Mouse (Mus musculus): ENCODE measurements around the gene Olfr738. TPM values are rescaled to one million over a fixed set of nuclear protein-coding genes. Genes with fewer than 3 reads are reported as not detected.

Olfr738 gene
- polyA plus RNA-seq (2021), result not detected

DNA sequence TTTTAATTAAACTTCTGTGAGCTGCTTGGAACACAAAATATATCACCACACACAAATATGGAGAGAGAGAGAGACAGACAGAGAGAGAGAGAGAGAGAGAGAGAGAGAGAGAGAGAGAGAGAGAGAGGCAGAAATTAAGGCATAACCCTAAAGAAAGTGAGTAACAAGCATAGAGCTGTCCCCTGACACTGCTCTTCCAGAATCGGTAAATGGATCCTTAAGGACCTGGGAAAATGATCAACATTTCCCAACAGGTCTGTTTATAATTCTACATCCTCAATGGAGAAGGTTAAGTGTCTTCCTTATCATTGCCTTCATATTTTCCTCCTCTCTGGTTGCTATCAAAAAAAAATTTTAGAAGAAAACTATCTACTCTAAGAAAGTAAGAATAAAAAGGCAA lies at the start of gene Olfr738:
Gene Olfr738 (plus strand): TSS at position 301 of the 400 bp plus-strand sequence.
- ChIA-PET POLR2A (no interaction called here), CTCF (no interaction called here)
- in situ Hi-C loops (cut with MboI; ENCODE audit: low pct_unique_long_range_greater_than_20kb), result no loop called here
- no peak for TF ChIP-seq CTCF (IDR thresholded peaks at IDR 0.05)
- ATAC-seq (no peak), DNase-seq (ENCODE audit: low read depth, low spot score) (no peak)
- H3K27me3 ChIP-seq, result no peaks in the 10 kb centered on the region

DNA sequence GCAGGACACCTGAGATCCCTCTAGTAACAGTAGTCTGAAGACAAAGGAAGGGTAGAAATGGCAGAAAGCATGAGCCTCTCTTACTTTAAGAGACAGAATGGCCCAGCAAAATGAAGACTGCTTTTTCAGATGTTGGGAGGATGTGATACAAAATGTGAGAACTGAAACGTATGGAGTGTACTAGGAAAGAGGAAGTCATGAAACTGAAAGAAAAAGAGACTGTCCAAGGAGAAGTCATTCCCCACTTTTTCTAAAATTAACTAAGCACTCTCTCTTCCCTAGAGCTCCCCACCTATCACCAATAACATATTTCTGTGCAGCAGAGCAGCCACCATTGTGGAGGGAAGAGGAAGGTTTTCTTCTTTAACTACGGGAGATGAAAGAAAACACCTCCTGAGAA lies 49.8 kb upstream of the Olfr738 start, which contains the start of gene Tlr11:
Gene Tlr11 (plus strand): TSS at position 322 of the 400 bp plus-strand sequence.
- no peak for TF ChIP-seq CTCF (IDR thresholded peaks at IDR 0.05)
- ChIA-PET CTCF (no interaction called here), POLR2A (no interaction called here)

DNA sequence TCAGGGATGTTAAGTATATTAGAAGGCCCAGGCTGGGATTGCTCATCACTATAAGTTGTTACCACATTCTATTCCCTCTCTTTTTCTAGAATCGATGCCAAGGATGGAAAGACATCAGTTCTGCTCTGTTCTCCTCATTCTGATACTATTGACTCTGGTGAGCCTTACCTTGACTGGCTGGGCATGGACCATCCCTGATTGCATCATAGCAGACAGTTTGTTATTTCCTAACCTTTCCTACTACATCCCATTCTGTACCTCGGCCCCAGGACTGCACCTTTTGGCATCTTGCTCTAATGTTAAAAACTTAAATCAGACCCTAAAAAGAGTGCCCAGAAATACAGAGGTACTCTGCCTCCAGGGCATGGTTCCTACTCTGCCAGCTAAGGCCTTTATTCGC lies 46.9 kb upstream of the Olfr738 start:
- in situ Hi-C loops (cut with MboI; ENCODE audit: low pct_unique_long_range_greater_than_20kb), result no loop called here
- POLR2A ChIA-PET, result no interaction called here
- no peaks in the 10 kb centered on the region for H3K27me3 ChIP-seq
- no peak for DNase-seq (ENCODE audit: low read depth, low spot score)
- no peak for ATAC-seq
- no peak for TF ChIP-seq CTCF (IDR thresholded peaks at IDR 0.05)
- CTCF ChIA-PET, result no interaction called here

More for the DNA sequence above, 49.8 kb upstream of the Olfr738 start, which contains the start of gene Tlr11:
- in situ Hi-C loops (cut with MboI; ENCODE audit: low pct_unique_long_range_greater_than_20kb), result no loop called here
- ATAC-seq, result no peak
- no peak for DNase-seq (ENCODE audit: low read depth, low spot score)
- no peaks in the 10 kb centered on the region for H3K27me3 ChIP-seq

DNA sequence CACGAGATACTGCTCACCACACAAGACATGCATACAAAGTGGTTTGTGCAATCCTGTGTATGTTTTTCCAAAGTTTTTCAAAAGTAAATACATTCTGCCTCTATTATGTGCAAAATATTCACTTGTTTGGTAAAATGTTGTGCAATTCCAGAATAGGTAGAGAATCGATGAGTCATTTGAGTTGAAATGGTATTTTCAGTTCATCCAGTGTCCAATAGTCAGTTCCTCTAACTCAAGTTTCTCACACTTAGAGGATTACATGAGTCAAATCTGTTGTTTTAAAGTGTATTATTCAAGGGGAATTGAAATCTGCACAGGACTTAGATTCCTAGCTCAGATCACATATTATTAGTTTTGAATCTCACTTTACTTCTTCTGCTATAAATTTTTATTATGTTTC lies 43.8 kb upstream of the Olfr738 start:
- TF ChIP-seq CTCF (IDR thresholded peaks at IDR 0.05), result no peak
- ChIA-PET CTCF (no interaction called here), POLR2A (no interaction called here)
- in situ Hi-C loops (cut with MboI; ENCODE audit: low pct_unique_long_range_greater_than_20kb), result no loop called here
- ATAC-seq (no peak), DNase-seq (ENCODE audit: low read depth, low spot score) (no peak)
- H3K27me3 ChIP-seq, result no peaks in the 10 kb centered on the region

DNA sequence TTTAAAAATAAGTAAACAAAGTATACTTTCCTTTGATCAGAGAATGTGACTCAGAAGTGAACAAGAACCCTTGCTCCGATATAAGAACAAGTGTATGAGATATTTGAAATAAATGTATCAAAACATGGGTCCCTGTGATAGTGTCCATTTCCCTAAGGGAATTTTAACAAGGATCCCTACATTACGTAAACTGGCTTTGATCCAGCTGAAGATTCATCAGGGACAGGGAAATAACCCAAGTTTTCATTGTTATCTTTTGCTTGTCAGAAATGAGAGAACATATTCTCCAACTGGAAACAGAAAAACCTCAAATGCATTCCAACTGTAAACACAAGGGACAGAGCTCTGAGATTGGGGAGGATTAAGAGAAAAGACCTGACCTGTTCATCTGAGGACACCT lies 26.5 kb upstream of the Olfr738 start, which contains the start of gene Olfr736:
Gene Olfr736 (plus strand): TSS at position 301 of the 400 bp plus-strand sequence.
- ChIA-PET POLR2A (no interaction called here), CTCF (no interaction called here)
- in situ Hi-C loops (cut with MboI; ENCODE audit: low pct_unique_long_range_greater_than_20kb), result no loop called here
- ATAC-seq (no peak), DNase-seq (ENCODE audit: low read depth, low spot score) (no peak)
- TF ChIP-seq CTCF (IDR thresholded peaks at IDR 0.05), result no peak
- no peaks in the 10 kb centered on the region for H3K27me3 ChIP-seq

DNA sequence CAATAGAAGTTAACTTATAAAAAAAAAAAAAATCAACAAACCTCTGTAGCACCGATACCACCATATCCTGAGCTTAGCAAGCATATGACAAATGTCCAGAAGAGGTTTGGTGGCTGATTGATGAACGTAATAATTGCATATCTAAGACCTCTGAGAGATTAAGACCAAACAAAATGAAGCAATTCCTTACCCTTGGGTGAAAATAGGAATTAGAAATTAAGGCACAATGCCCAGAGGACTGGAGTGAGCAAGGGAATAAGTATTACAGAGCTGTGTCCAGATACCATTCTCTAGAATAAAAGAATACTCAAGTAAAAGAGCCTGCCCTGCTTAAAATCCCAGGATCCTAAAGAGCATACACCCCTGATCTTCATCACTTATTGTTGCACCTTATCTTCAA lies 11.0 kb downstream of the Olfr738 start, which contains the start of gene Olfr739:
Gene Olfr739 (plus strand): TSS at position 301 of the 400 bp plus-strand sequence.
- TF ChIP-seq CTCF (IDR thresholded peaks at IDR 0.05), result no peak
- DNase-seq (ENCODE audit: low read depth, low spot score), result no peak
- in situ Hi-C loops (cut with MboI; ENCODE audit: low pct_unique_long_range_greater_than_20kb), result no loop called here
- no peaks in the 10 kb centered on the region for H3K27me3 ChIP-seq
- ChIA-PET POLR2A (no interaction called here), CTCF (no interaction called here)
- ATAC-seq, result no peak

DNA sequence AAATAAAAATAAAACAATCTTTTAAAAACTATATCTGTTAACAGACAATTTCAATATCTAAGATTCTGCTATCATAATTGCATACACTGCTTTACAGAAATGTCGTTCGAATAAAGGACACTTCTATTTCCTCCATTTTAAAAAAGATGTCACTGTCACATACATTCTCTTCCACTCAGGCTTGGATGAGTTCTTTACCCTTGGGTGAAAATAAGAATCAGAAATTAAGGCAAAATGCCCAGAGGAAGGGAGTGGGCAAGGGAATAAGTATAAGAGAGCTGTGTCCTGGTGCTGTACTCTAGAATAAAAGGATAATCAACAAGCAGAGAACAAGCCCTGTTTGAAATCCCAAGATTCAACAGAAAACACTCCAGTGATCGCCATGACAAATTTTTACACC lies 37.9 kb downstream of the Olfr738 start, which contains the start of gene Olfr740:
Gene Olfr740 (plus strand): TSS at position 301 of the 400 bp plus-strand sequence.
- DNase-seq (ENCODE audit: low read depth, low spot score) (no peak), ATAC-seq (no peak)
- CTCF ChIA-PET, result no interaction called here
- in situ Hi-C loops (cut with MboI; ENCODE audit: low pct_unique_long_range_greater_than_20kb), result no loop called here
- no peaks in the 10 kb centered on the region for H3K27me3 ChIP-seq
- POLR2A ChIA-PET, result no interaction called here
- TF ChIP-seq CTCF (IDR thresholded peaks at IDR 0.05), result no peak

Other genes starting within 250 kb of the Olfr738 start
- not detected for gene Olfr730, start 219.4 kb upstream of the Olfr738 start, polyA plus RNA-seq (2021)
- gene Olfr731, start 165.7 kb upstream of the Olfr738 start, polyA plus RNA-seq (2021), result not detected
- not detected for gene Olfr732, start 123.4 kb upstream of the Olfr738 start, polyA plus RNA-seq (2021)
- gene Olfr733, start 106.0 kb upstream of the Olfr738 start, polyA plus RNA-seq (2021), result not detected
- gene Olfr734, start 80.8 kb upstream of the Olfr738 start, polyA plus RNA-seq (2021), result not detected
- gene Olfr735, start 58.7 kb upstream of the Olfr738 start, polyA plus RNA-seq (2021), result not detected
- not detected for gene Tlr11, start 49.7 kb upstream of the Olfr738 start, polyA plus RNA-seq (2021)
- gene Olfr736, start 26.4 kb upstream of the Olfr738 start, polyA plus RNA-seq (2021), result not detected
- not detected for gene Olfr739, start 11.1 kb downstream of the Olfr738 start, polyA plus RNA-seq (2021)
- not detected for gene Olfr740, start 38.0 kb downstream of the Olfr738 start, polyA plus RNA-seq (2021)
- not detected for gene Olfr741, start 65.2 kb downstream of the Olfr738 start, polyA plus RNA-seq (2021)
- gene Olfr742, start 96.0 kb downstream of the Olfr738 start, polyA plus RNA-seq (2021), result not detected
- gene Olfr743, start 114.3 kb downstream of the Olfr738 start, polyA plus RNA-seq (2021), result not detected
- gene Olfr744, start 207.3 kb downstream of the Olfr738 start, polyA plus RNA-seq (2021), result not detected
- gene Olfr745, start 231.8 kb downstream of the Olfr738 start, polyA plus RNA-seq (2021), result not detected
- gene Olfr746, start 239.5 kb downstream of the Olfr738 start, polyA plus RNA-seq (2021), result not detected